Mouse (Mus musculus) hindbrain, embryonic 14.5 days (tissue): ENCODE data around the gene Plxnb1. TPM values are rescaled to one million over a fixed set of nuclear protein-coding genes. Genes with fewer than 3 reads are reported as not detected.

Source experiments
- ATAC-seq: fragments of 200-750 bp; cut with Nextera tagmentation; 2 replicates; pipeline ENCODE4 v1.8.0; 2017; ENCODE audit warnings: moderate number of reproducible peaks, mild to moderate bottlenecking, moderate TSS enrichment, moderate library complexity; ENCODE audit not compliant: low FRiP score
- DNase-seq: peaks from one replicate; pipeline ENCODE4 v3.0.0-alpha.2; 2015; ENCODE audit warnings: low spot score
- H3K27ac ChIP-seq: fragments of 300-500 bp; sonication (generic); 2 replicates; pipeline ENCODE4 v1.5.1; 2014; ENCODE audit warnings: mild to moderate bottlenecking, moderate library complexity
- H3K27me3 ChIP-seq: fragments of 300-500 bp; sonication (generic); 2 replicates; pipeline ENCODE4 v1.6.1; 2014; ENCODE audit warnings: mild to moderate bottlenecking, low read length, mixed read lengths; ENCODE audit not compliant: control insufficient read depth, insufficient read depth
- H3K36me3 ChIP-seq: fragments of 300-500 bp; sonication (generic); replicated peaks from 2 replicates; pipeline ENCODE4 v1.6.1; 2014; ENCODE audit not compliant: control insufficient read depth, insufficient read depth
- H3K4me1 ChIP-seq: fragments of 300-500 bp; sonication (generic); replicated peaks from 2 replicates; pipeline ENCODE4 v1.6.1; 2014; ENCODE audit warnings: antibody characterized with exemption, low read length, mixed read lengths; ENCODE audit not compliant: control insufficient read depth, insufficient read depth
- H3K4me2 ChIP-seq: fragments of 300-500 bp; sonication (generic); replicated peaks from 2 replicates; pipeline ENCODE4 v1.6.1; 2014; ENCODE audit warnings: mild to moderate bottlenecking, moderate library complexity
- H3K4me3 ChIP-seq: fragments of 300-500 bp; sonication (generic); replicated peaks from 2 replicates; pipeline ENCODE4 v1.5.1; 2014; ENCODE audit warnings: mild to moderate bottlenecking, low read length
- H3K9ac ChIP-seq: fragments of 300-500 bp; sonication (generic); 2 replicates; pipeline ENCODE4 v1.6.1; 2014
- H3K9me3 ChIP-seq: fragments of 300-500 bp; sonication (generic); 2 replicates; pipeline ENCODE4 v1.6.1; 2016; ENCODE audit warnings: low read length; ENCODE audit not compliant: control insufficient read depth
- WGBS: fragments of 180-500 bp; shearing (Covaris S2); extraction: QIAGEN DNeasy Blood & Tissue Kit; methylation state at CpG from one replicate; pipeline ENCODE4 v1.1.7; 2014; 5-methylcytosine and 5-hydroxymethylcytosine counted together
- polyA plus RNA-seq: library from polyadenylated mRNA; unstranded; fragments of >200 nt; fragmentation: Nextera tagmentation; extraction: Ambion mirVana; gene quantifications from 2 replicates; pipeline ENCODE4 v1.2.1, GENCODE M21; 2014

The Plxnb1 gene
- polyA plus RNA-seq, 1 experiment from 2014 or later, result 16.6 TPM

GRCm38 (mm10) chr9:109053366-109053765, 41.8 kb upstream of the Plxnb1 start:
- DNase-seq (no peak), ATAC-seq (no peak)
- H3K4me3 ChIP-seq, result no peak overlapping the region
- H3K4me2 ChIP-seq, result no peak overlapping the region
- H3K36me3 ChIP-seq, result peaks cover 27% of the 10 kb centered on the region
- H3K27ac ChIP-seq, result no peak overlapping the region
- H3K9me3 ChIP-seq, result no peaks in the 10 kb centered on the region
- H3K4me1 ChIP-seq, result peaks cover 6% of the 10 kb centered on the region
- 87% methylated on average over 3 of the region's 3 CpGs for WGBS
- no peaks in the 10 kb centered on the region for H3K27me3 ChIP-seq
- no peak overlapping the region for H3K9ac ChIP-seq

GRCm38 (mm10) chr9:109053851-109054250, 41.3 kb upstream of the Plxnb1 start:
- Histone ChIP-seq H3K4me3 (no peak overlapping the region), H3K36me3 (peaks cover 32% of the 10 kb centered on the region), H3K27me3 (no peaks in the 10 kb centered on the region), H3K9ac (no peak overlapping the region), H3K27ac (no peak overlapping the region), H3K4me1 (peaks cover 10% of the 10 kb centered on the region), H3K9me3 (no peaks in the 10 kb centered on the region), H3K4me2 (no peak overlapping the region)
- ATAC-seq (no peak), DNase-seq (no peak)
- WGBS, result 81% methylated on average over 6 of the region's 6 CpGs

- Histone ChIP-seq H3K4me3 (peak overlapping the region; percentile 25), H3K27me3 (no peaks in the 10 kb centered on the region), H3K4me1 (peaks cover 17% of the 10 kb centered on the region), H3K36me3 (peaks cover 38% of the 10 kb centered on the region), H3K4me2 (peak overlapping the region; percentile 50), H3K9ac (peak overlapping the region; percentile 31), H3K9me3 (no peaks in the 10 kb centered on the region), H3K27ac (peak overlapping the region; percentile 43)
- ATAC-seq (peak; percentile 79), DNase-seq (peak; percentile 70)
- 12% methylated on average over 7 of the region's 7 CpGs for WGBS
Observed at GRCm38 (mm10) chr9:109054712-109055111, 40.5 kb upstream of the Plxnb1 start.

GRCm38 (mm10) chr9:109055271-109056030, 39.7 kb upstream of the Plxnb1 start:
- H3K36me3 ChIP-seq, result peaks cover 43% of the 10 kb centered on the region
- DNase-seq (no peak), ATAC-seq (no peak)
- H3K4me1 ChIP-seq, result peaks cover 17% of the 10 kb centered on the region
- no peaks in the 10 kb centered on the region for H3K9me3 ChIP-seq
- peak overlapping the region; percentile 50 for H3K4me2 ChIP-seq
- no peaks in the 10 kb centered on the region for H3K27me3 ChIP-seq
- H3K27ac ChIP-seq, result peak overlapping the region; percentile 43
- 94% methylated on average over 12 of the region's 12 CpGs for WGBS
- H3K4me3 ChIP-seq, result peak overlapping the region; percentile 25
- peak overlapping the region; percentile 31 for H3K9ac ChIP-seq

GRCm38 (mm10) chr9:109056081-109056690, 39.0 kb upstream of the Plxnb1 start:
- Histone ChIP-seq H3K9me3 (no peaks in the 10 kb centered on the region), H3K27ac (no peak overlapping the region), H3K9ac (no peak overlapping the region), H3K4me3 (no peak overlapping the region), H3K36me3 (peaks cover 49% of the 10 kb centered on the region), H3K27me3 (no peaks in the 10 kb centered on the region), H3K4me1 (peaks cover 17% of the 10 kb centered on the region), H3K4me2 (no peak overlapping the region)
- WGBS, result 94% methylated on average over 17 of the region's 17 CpGs
- DNase-seq, result no peak
- no peak for ATAC-seq

GRCm38 (mm10) chr9:109056916-109057315, 38.3 kb upstream of the Plxnb1 start:
- Histone ChIP-seq H3K4me1 (peaks cover 17% of the 10 kb centered on the region), H3K9me3 (no peaks in the 10 kb centered on the region), H3K9ac (no peak overlapping the region), H3K27ac (no peak overlapping the region), H3K4me2 (no peak overlapping the region), H3K4me3 (no peak overlapping the region), H3K36me3 (peaks cover 50% of the 10 kb centered on the region), H3K27me3 (no peaks in the 10 kb centered on the region)
- WGBS, result 91% methylated on average over 4 of the region's 4 CpGs
- DNase-seq (no peak), ATAC-seq (no peak)

- no peak for DNase-seq
- Histone ChIP-seq H3K9me3 (no peaks in the 10 kb centered on the region), H3K36me3 (peaks cover 57% of the 10 kb centered on the region), H3K4me3 (no peak overlapping the region), H3K4me1 (peaks cover 17% of the 10 kb centered on the region), H3K27ac (no peak overlapping the region), H3K4me2 (no peak overlapping the region), H3K27me3 (no peaks in the 10 kb centered on the region), H3K9ac (no peak overlapping the region)
- ATAC-seq, result no peak
- WGBS, result 94% methylated on average over 5 of the region's 5 CpGs
Observed at GRCm38 (mm10) chr9:109057543-109057942, 37.6 kb upstream of the Plxnb1 start.

- Histone ChIP-seq H3K4me2 (peak overlapping the region; percentile 61; the same call in 1 of the 2 replicates), H3K4me1 (peaks cover 17% of the 10 kb centered on the region), H3K36me3 (peaks cover 63% of the 10 kb centered on the region), H3K27me3 (no peaks in the 10 kb centered on the region), H3K27ac (peak overlapping the region; percentile 82; the same call in 1 of the 2 replicates), H3K4me3 (no peak overlapping the region), H3K9me3 (no peaks in the 10 kb centered on the region), H3K9ac (no peak overlapping the region)
- WGBS, result 94% methylated on average over 19 of the region's 19 CpGs
- DNase-seq (no peak), ATAC-seq (no peak)
Observed at GRCm38 (mm10) chr9:109058006-109058765, 37.0 kb upstream of the Plxnb1 start.
